Mouse (Mus musculus) ES-Bruce4 (cell line): ENCODE results near the gene Sp2. TPM values are rescaled to one million over a fixed set of nuclear protein-coding genes. Genes with fewer than 3 reads are reported as not detected.
A peak's percentile ranks its signal among the peaks of the same experiment; 100 is the strongest.

Experiments used
- H3K27ac ChIP-seq: 2 replicates; pipeline ENCODE4 v1.5.1; 2012; ENCODE audit warnings: low read length, inconsistent platforms; ENCODE audit not compliant: insufficient read depth
- H3K27me3 ChIP-seq: 2 replicates; pipeline ENCODE4 v1.6.1; 2012; ENCODE audit warnings: mild to moderate bottlenecking, low read length, inconsistent platforms; ENCODE audit not compliant: control insufficient read depth, poor library complexity, insufficient read depth, severe bottlenecking
- H3K36me3 ChIP-seq: 2 replicates; pipeline ENCODE4 v1.6.1; 2012; ENCODE audit warnings: inconsistent platforms, mild to moderate bottlenecking, low read length, moderate library complexity; ENCODE audit not compliant: control insufficient read depth, poor library complexity, insufficient read depth, severe bottlenecking
- H3K4me1 ChIP-seq: one replicate; pipeline ENCODE4 v1.8.1; 2011; ENCODE audit warnings: low read length; ENCODE audit not compliant: control insufficient read depth, insufficient read depth
- H3K4me3 ChIP-seq: 2 replicates; pipeline ENCODE4 v1.5.1; 2011; ENCODE audit warnings: low read depth, mild to moderate bottlenecking, low read length
- H3K9ac ChIP-seq: 2 replicates; pipeline ENCODE4 v1.6.1; 2012; ENCODE audit warnings: low read depth, mild to moderate bottlenecking, inconsistent platforms; ENCODE audit not compliant: poor library complexity, severe bottlenecking
- H3K9me3 ChIP-seq: replicated peaks from 2 replicates; pipeline ENCODE4 v1.6.1; 2012; ENCODE audit warnings: mild to moderate bottlenecking, low read length, inconsistent platforms; ENCODE audit not compliant: control insufficient read depth, poor library complexity, insufficient read depth, severe bottlenecking
- CTCF ChIP-seq: IDR thresholded peaks from one replicate; pipeline ENCODE4 v1.8.1; 2011; ENCODE audit warnings: low read depth, low read length
- EP300 ChIP-seq: IDR thresholded peaks from 2 replicates; pipeline ENCODE4 v1.6.1; 2011; ENCODE audit warnings: low read depth, low read length; ENCODE audit not compliant: insufficient read depth
- POLR2A ChIP-seq: IDR thresholded peaks from one replicate; pipeline ENCODE4 v1.8.1; 2011; ENCODE audit warnings: low read length; ENCODE audit not compliant: insufficient read depth
- polyA plus RNA-seq: library from polyadenylated mRNA; stranded (reverse); fragments of >200 nt; gene quantifications from 2 replicates; pipeline ENCODE4 v1.2.4, GENCODE M21; 2011; ENCODE audit warnings: low read depth; ENCODE audit not compliant: missing spikeins, insufficient read depth, insufficient read length

The Sp2 gene
- polyA plus RNA-seq = 29.0 and 30.5 TPM in 2 replicates

GRCm38 (mm10) chr11:96982859-96983258 lies at the start of gene Sp2:
Gene Sp2, minus strand, starts transcription at chr11:96982959.
- TF ChIP-seq EP300 (no peak), POLR2A (no peak), CTCF (no peak)
- no peaks in the 10 kb centered on the region for H3K27me3 ChIP-seq
- H3K9me3 ChIP-seq = no peaks in the 10 kb centered on the region
- peak within 1 kb of the TSS; percentile 63 for H3K4me3 ChIP-seq
- no peaks in the 10 kb centered on the region for H3K36me3 ChIP-seq
- peak within 1 kb of the TSS; percentile 27 for H3K9ac ChIP-seq
- H3K4me1 ChIP-seq = no peaks in the 10 kb centered on the region
- H3K27ac ChIP-seq = peak within 1 kb of the TSS; percentile 1; the same call in 1 of the 2 replicates

DNA sequence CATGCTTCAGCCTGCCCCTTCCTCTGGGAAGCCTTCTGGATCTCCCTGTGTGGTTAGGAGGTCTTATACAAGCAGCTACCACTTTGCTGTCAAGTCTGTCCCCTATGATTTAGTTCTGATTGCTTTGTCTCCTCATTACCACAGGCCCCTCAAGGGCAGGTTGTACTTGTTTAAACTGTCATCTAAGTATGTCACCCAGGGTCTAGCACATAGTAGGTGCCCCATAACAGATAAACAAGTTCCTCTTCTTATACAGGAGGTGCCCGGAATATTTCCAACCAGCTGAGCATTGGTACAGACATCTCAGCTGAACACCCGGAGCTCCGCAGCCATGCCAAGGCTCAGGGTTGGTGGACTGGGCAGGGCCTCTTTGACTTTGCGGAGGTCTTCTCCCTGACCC lies 49.7 kb upstream of the Sp2 start:
- Histone ChIP-seq H3K9ac (no peak overlapping the region), H3K36me3 (no peaks in the 10 kb centered on the region), H3K27me3 (no peaks in the 10 kb centered on the region), H3K9me3 (no peaks in the 10 kb centered on the region), H3K4me1 (no peaks in the 10 kb centered on the region), H3K4me3 (no peak overlapping the region), H3K27ac (no peak overlapping the region)
- no peak for TF ChIP-seq EP300
- no peak for TF ChIP-seq POLR2A
- no peak for TF ChIP-seq CTCF

DNA sequence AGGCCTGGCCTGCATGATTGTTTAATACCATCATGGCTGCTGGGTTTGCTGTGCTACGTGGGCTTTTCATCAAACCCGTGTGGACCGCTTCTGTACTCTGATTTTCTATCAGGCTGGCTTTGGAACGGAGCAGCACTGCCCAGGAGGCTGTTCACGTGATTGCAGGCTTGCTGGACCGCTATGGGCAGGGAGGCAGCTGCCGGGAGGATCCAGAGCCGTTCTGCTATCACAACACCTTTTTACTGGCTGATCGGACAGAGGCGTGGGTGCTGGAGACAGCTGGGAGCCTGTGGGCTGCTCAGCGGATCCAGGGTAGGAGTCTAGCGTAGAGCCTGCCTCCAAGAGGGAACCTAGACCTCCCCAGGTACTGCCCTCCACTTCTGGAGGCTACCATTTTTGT lies 49.2 kb upstream of the Sp2 start:
- H3K36me3 ChIP-seq = no peaks in the 10 kb centered on the region

DNA sequence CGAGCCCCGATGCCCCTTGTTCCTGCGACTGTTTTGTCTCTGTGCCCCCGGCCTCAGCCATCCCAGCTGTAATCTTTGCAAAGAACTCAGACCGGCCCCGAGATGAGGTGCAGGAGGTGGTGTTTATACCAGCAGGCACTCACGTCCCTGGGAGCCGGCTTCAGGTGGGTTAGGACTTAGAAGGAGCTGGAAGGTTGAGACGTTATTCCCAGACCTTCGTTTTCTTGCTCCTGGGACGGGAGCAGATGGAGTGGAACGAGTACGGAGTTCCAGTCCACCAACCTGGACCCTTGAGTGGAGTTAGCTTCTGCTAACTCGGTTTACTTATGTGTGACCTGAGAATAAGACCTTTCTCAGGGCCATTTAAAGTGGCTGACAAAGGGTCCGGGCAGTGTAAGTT lies 47.7 kb upstream of the Sp2 start:
- H3K36me3 ChIP-seq = no peaks in the 10 kb centered on the region
- no peak overlapping the region for H3K27ac ChIP-seq
- H3K9ac ChIP-seq = peak overlapping the region; percentile 68
- TF ChIP-seq POLR2A (no peak), CTCF (no peak), EP300 (no peak)
- no peaks in the 10 kb centered on the region for H3K9me3 ChIP-seq
- H3K4me1 ChIP-seq = no peaks in the 10 kb centered on the region
- peak overlapping the region; percentile 80 for H3K4me3 ChIP-seq
- H3K27me3 ChIP-seq = no peaks in the 10 kb centered on the region

More for the DNA sequence above, 49.2 kb upstream of the Sp2 start:
- no peak overlapping the region for H3K27ac ChIP-seq
- no peak overlapping the region for H3K4me3 ChIP-seq
- no peaks in the 10 kb centered on the region for H3K9me3 ChIP-seq
- no peaks in the 10 kb centered on the region for H3K27me3 ChIP-seq
- no peaks in the 10 kb centered on the region for H3K4me1 ChIP-seq
- no peak overlapping the region for H3K9ac ChIP-seq
- no peak for TF ChIP-seq EP300
- no peak for TF ChIP-seq CTCF
- no peak for TF ChIP-seq POLR2A

DNA sequence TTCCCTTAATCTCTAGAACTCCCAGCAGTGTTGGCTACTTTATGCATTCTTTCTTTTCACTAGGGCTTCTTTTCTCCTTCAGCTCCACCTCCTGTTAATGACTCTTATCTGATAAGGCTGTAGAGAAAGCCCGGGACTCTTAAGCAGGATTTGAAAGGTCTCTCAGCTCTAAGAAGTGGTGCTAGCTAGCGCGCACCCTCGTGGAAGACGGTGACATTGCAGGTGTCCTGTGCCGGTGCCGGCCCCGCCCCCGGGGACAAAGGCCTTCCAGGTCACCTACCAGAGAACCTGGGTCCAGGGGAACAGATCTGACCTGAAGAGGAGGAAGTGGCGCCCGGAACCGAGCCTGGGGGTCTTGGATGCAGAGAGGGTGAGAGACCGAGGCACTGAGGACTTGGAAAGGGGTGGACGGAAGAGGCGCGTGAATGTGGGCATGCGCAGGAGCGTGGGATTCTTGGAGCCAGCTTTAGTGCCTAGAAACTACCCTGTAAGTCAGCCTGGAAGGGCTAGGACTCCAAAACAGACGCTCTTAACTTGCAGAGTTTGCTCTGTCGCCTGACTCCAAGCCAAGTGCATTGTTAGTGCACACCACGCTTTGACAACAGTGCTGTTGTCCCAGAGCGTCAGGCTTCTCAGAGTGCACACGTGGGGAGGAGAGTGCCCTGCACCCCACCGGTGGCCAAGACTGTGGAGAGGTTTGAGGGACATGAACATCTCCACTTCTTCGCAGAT lies 47.1 kb upstream of the Sp2 start, which contains the start of gene Scrn2:
Gene Scrn2 (plus strand): TSS at position 253 of the 732 bp plus-strand sequence.
- TF ChIP-seq POLR2A = no peak
- peak; percentile 80 for TF ChIP-seq CTCF
- 0 out of 2 replicates have a peak, but pooled peaks have one; percentile 14 for TF ChIP-seq EP300
- Histone ChIP-seq H3K27ac (no peak within 1 kb of the TSS; the same call in 1 of the 2 replicates), H3K4me1 (no peaks in the 10 kb centered on the region), H3K27me3 (no peaks in the 10 kb centered on the region), H3K9ac (peak within 1 kb of the TSS; percentile 68), H3K36me3 (no peaks in the 10 kb centered on the region), H3K4me3 (peak within 1 kb of the TSS; percentile 80), H3K9me3 (no peaks in the 10 kb centered on the region)

DNA sequence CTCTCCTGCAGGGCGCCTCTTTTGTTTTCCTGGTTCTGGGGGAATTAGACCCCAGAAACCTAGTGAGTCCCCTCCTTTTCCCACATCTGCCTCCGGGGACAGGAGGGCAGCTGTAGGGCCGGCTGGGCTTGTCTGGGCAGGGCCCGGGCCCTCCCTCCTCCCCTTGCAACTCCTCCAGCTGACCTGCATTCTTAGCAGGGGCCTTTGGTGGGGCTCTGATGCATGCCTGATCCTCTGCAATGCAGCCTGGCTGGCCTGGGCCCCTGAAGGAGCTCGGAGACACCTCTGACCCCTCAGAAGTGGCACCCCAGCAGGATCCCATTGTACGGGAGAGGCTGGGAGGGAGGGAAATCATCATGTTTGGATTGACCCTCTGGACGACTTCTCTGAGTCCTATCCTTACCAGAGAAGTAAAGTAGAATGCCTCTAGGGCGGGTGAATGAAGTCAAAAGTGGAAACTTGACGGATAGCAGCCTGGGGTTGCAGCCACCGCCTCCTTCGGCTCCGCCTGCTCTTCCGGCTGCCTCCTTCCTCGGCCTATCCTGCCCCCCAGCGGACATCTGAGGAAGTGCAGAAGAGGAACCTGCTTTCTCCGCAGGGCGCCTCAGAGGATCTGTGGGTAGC lies 43.1 kb upstream of the Sp2 start:
- peaks cover 2% of the 10 kb centered on the region for H3K4me1 ChIP-seq
- H3K27me3 ChIP-seq = no peaks in the 10 kb centered on the region
- TF ChIP-seq EP300 (peak; percentile 71; the same call in 1 of the 2 replicates), POLR2A (no peak), CTCF (peak; percentile 94)

More for the DNA sequence above, 43.1 kb upstream of the Sp2 start:
- no peaks in the 10 kb centered on the region for H3K9me3 ChIP-seq
- peak overlapping the region; percentile 94 for H3K9ac ChIP-seq
- peak overlapping the region; percentile 60 for H3K4me3 ChIP-seq
- peak overlapping the region; percentile 96 for H3K27ac ChIP-seq
- no peaks in the 10 kb centered on the region for H3K36me3 ChIP-seq
